Mouse (Mus musculus) liver, postnatal 0 days (tissue): Measurements from ENCODE around the gene Taar8a.

Experiments
- CTCF ChIP-seq: sonication (generic); IDR thresholded peaks from 2 replicates; pipeline ENCODE4 v1.5.1; 2016; ENCODE audit warnings: antibody characterized with exemption, low read depth
- EP300 ChIP-seq: IDR thresholded peaks from 2 replicates; pipeline ENCODE4 v1.6.1; 2016; ENCODE audit warnings: antibody characterized with exemption, low read depth, mild to moderate bottlenecking

GRCm38 (mm10) chr10:24058986-24059385 is 17.3 kb upstream of the Taar8a start:
- TF ChIP-seq CTCF = no peak
- TF ChIP-seq EP300 = no peak
